Mouse (Mus musculus) limb, embryonic 12.5 days (tissue): ENCODE measurements around the gene Pgap3. TPM values are rescaled to one million over a fixed set of nuclear protein-coding genes. Genes with fewer than 3 reads are reported as not detected.
"Not testable (repeated sequence)": the region's sequence is repeated elsewhere in the genome, so short reads cannot be mapped to it uniquely, and the experiment has no call there.

ENCODE experiments used
- ATAC-seq: fragments of 200-750 bp; cut with Nextera tagmentation; 2 replicates; pipeline ENCODE4 v1.8.0; 2017; ENCODE audit warnings: low read depth, moderate TSS enrichment; ENCODE audit not compliant: insufficient number of reproducible peaks, insufficient read depth, low FRiP score, low TSS enrichment
- H3K27ac ChIP-seq: fragments of 300-500 bp; sonication (generic); 2 replicates; pipeline ENCODE4 v1.5.1; 2016; ENCODE audit warnings: mild to moderate bottlenecking, moderate library complexity
- H3K27me3 ChIP-seq: fragments of 300-500 bp; sonication (generic); 2 replicates; pipeline ENCODE4 v1.6.1; 2016; ENCODE audit warnings: mild to moderate bottlenecking, moderate library complexity
- H3K36me3 ChIP-seq: fragments of 300-500 bp; sonication (generic); 2 replicates; pipeline ENCODE4 v1.6.1; 2016; ENCODE audit warnings: mild to moderate bottlenecking, moderate library complexity
- H3K4me1 ChIP-seq: fragments of 300-500 bp; sonication (generic); replicated peaks from 2 replicates; pipeline ENCODE4 v1.6.1; 2016
- H3K4me2 ChIP-seq: fragments of 300-500 bp; sonication (generic); 2 replicates; pipeline ENCODE4 v1.6.1; 2016; ENCODE audit warnings: mild to moderate bottlenecking, moderate library complexity
- H3K4me3 ChIP-seq: fragments of 300-500 bp; sonication (generic); replicated peaks from 2 replicates; pipeline ENCODE4 v1.5.1; 2016; ENCODE audit warnings: mild to moderate bottlenecking
- H3K9ac ChIP-seq: fragments of 300-500 bp; sonication (generic); replicated peaks from 2 replicates; pipeline ENCODE4 v1.6.1; 2016; ENCODE audit warnings: mild to moderate bottlenecking, moderate library complexity
- H3K9me3 ChIP-seq: fragments of 300-500 bp; sonication (generic); 2 replicates; pipeline ENCODE4 v1.6.1; 2016; ENCODE audit warnings: mild to moderate bottlenecking, moderate library complexity
- WGBS: fragments of 180-500 bp; shearing (Covaris S2); methylation state at CpG from one replicate; pipeline ENCODE4 v1.1.7; 2016; 5-methylcytosine and 5-hydroxymethylcytosine counted together
- polyA plus RNA-seq: library from polyadenylated mRNA; unstranded; fragments of >200 nt; fragmentation: Nextera tagmentation; extraction: Ambion mirVana; gene quantifications from 2 replicates; pipeline ENCODE4 v1.2.1, GENCODE M21; 2016

Pgap3 gene
- polyA plus RNA-seq, 1 experiment from 2014 or later, result 7.9 TPM

DNA sequence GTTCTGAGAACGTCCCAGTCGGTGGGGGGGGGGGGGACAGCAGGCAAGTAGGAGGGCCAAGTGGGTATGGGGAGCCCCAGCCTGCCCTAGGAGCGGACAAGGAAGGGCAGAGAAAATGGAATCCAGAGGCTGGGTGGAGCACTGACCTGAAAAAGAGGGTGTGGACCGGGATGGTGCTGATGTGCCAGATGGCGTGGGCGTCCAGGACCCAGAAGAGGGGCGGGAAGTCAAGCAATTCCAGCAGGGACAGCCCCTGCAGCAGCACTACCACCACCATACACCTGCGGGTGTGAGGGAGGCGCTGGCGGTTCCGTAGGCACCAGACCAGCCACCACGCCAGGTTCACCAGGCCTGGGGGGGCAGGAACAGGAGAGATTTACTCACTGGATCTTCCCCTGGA lies 10.1 kb downstream of the Pgap3 start:
- H3K36me3 ChIP-seq, result no peaks in the 10 kb centered on the region
- 60% methylated on average over 12 of the region's 12 CpGs for WGBS

DNA sequence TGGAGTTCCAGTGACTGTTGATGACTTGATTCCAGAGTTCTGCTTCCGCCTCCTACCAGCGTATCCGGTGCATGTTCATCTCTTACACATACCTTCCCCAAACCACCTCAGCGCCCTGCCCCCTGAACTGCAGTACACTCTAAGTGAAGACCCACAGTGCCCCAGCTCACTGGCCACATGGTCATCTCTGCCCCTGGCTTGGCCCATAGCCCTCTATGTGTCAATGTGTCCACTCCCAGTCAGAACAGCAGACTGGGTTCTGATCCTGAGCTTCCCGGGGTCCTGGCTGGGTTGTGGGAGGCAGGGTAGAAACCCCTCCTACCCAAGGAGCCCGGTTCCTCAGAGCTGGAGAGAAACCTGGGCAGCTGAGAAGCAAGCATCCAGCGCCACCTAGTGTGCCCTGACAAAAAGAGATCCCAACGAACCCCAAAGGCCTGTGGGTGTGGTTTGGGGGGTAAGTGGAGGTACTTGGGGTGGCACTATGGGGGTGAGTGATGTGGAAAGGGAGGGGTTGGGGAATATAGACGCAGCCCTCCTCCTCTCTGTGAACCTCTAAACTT lies 11.0 kb downstream of the Pgap3 start:
- WGBS, result 26% methylated on average over 9 of the region's 9 CpGs

More for the DNA sequence above, 10.1 kb downstream of the Pgap3 start:
- Histone ChIP-seq H3K27ac (no peak overlapping the region), H3K9ac (no peak overlapping the region), H3K4me3 (no peak overlapping the region), H3K27me3 (peaks cover 88% of the 10 kb centered on the region), H3K4me1 (peaks cover 19% of the 10 kb centered on the region), H3K4me2 (no peak overlapping the region), H3K9me3 (no peaks in the 10 kb centered on the region)
- ATAC-seq, result no peak

DNA sequence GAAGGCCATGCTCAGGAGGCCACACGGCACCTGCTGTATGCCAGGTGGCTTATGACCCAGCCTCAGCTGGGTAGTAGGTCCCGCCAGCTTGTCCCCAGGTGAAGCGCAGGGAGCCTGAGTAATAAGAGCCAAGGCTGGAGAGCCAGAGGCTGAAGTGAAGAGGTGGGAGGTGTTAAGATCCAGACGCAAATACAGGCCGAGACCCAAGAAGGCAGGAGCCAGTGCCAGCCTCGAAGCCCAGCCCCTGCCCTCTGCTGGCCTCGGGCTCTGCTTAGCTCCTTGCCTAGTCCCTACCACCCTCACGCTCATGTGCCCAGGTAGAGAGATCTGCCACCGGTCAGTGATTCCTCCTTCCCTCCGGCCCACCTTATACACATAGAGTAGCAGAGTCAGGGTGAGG lies 12.0 kb downstream of the Pgap3 start:
- Histone ChIP-seq H3K9me3 (no peaks in the 10 kb centered on the region), H3K27me3 (peaks cover 99% of the 10 kb centered on the region), H3K36me3 (no peaks in the 10 kb centered on the region), H3K4me1 (peaks cover 11% of the 10 kb centered on the region), H3K4me2 (no peak overlapping the region), H3K9ac (no peak overlapping the region), H3K27ac (no peak overlapping the region), H3K4me3 (no peak overlapping the region)
- 71% methylated on average over 10 of the region's 10 CpGs for WGBS
- no peak for ATAC-seq

More for the DNA sequence above, 11.0 kb downstream of the Pgap3 start:
- H3K4me2 ChIP-seq, result no peak overlapping the region
- H3K9me3 ChIP-seq, result no peaks in the 10 kb centered on the region
- H3K4me3 ChIP-seq, result no peak overlapping the region
- no peaks in the 10 kb centered on the region for H3K36me3 ChIP-seq
- H3K9ac ChIP-seq, result no peak overlapping the region
- H3K27ac ChIP-seq, result no peak overlapping the region
- H3K27me3 ChIP-seq, result peaks cover 97% of the 10 kb centered on the region
- no peak for ATAC-seq
- peaks cover 18% of the 10 kb centered on the region for H3K4me1 ChIP-seq

DNA sequence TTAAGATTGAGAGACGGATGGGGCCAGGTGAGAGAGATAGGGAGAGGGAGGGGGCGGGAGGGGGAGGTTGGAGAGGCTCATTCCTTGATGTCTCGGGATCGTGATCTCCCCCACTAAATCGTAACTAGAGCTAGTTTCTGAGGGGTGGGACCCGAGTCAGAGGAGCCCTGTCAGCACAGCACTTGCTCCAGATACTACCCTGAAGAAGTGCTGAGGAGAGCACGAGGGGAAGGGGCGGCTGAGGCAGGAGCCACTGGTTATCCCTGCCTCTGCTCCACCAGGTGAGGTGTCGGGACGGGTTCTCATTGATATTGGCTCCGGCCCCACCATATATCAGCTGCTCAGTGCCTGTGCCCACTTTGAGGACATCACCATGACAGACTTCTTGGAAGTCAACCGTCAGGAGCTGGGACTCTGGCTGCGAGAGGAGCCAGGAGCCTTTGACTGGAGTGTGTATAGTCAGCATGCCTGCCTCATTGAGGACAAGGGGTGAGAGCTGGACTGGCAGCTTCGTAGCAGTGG lies 13.2 kb downstream of the Pgap3 start:
- H3K4me1 ChIP-seq, result peaks cover 8% of the 10 kb centered on the region
- WGBS, result 47% methylated on average over 14 of the region's 14 CpGs
- peaks cover 93% of the 10 kb centered on the region for H3K27me3 ChIP-seq
- no peak for ATAC-seq
- 0 out of 2 replicates have a peak overlapping the region, but pooled peaks have one; percentile 37 for H3K4me2 ChIP-seq
- H3K36me3 ChIP-seq, result no peaks in the 10 kb centered on the region
- no peak overlapping the region for H3K27ac ChIP-seq
- H3K9me3 ChIP-seq, result no peaks in the 10 kb centered on the region
- peak overlapping the region; percentile 19; the same call in 1 of the 2 replicates for H3K4me3 ChIP-seq
- peak overlapping the region; percentile 23; the same call in 1 of the 2 replicates for H3K9ac ChIP-seq

DNA sequence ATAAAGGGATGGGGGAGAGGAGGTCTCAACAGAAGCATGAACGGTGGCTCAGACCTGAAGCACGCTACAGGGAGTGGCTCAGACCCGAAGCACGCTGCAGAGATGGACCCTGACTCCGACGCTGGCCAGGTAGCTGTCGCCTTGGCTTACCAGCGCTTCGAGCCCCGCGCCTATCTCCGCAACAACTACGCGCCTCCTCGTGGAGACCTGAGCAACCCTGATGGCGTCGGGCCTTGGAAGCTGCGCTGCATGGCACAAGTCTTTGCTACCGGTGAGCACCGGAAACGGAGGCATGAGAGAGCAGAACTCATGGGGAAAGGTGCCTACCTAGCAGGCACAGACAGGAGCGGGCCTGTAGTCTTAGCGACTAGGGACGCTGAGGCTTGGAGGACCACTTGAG lies 13.7 kb downstream of the Pgap3 start:
- Histone ChIP-seq H3K4me1 (peaks cover 6% of the 10 kb centered on the region), H3K4me2 (peak overlapping the region; percentile 37), H3K36me3 (no peaks in the 10 kb centered on the region; the same call in 1 of the 2 replicates), H3K27ac (no peak overlapping the region), H3K4me3 (peak overlapping the region; percentile 19), H3K9me3 (no peaks in the 10 kb centered on the region), H3K9ac (peak overlapping the region; percentile 23; the same call in 1 of the 2 replicates), H3K27me3 (peaks cover 88% of the 10 kb centered on the region)
- WGBS, result 11% methylated on average over 24 of the region's 24 CpGs
- ATAC-seq, result no peak

DNA sequence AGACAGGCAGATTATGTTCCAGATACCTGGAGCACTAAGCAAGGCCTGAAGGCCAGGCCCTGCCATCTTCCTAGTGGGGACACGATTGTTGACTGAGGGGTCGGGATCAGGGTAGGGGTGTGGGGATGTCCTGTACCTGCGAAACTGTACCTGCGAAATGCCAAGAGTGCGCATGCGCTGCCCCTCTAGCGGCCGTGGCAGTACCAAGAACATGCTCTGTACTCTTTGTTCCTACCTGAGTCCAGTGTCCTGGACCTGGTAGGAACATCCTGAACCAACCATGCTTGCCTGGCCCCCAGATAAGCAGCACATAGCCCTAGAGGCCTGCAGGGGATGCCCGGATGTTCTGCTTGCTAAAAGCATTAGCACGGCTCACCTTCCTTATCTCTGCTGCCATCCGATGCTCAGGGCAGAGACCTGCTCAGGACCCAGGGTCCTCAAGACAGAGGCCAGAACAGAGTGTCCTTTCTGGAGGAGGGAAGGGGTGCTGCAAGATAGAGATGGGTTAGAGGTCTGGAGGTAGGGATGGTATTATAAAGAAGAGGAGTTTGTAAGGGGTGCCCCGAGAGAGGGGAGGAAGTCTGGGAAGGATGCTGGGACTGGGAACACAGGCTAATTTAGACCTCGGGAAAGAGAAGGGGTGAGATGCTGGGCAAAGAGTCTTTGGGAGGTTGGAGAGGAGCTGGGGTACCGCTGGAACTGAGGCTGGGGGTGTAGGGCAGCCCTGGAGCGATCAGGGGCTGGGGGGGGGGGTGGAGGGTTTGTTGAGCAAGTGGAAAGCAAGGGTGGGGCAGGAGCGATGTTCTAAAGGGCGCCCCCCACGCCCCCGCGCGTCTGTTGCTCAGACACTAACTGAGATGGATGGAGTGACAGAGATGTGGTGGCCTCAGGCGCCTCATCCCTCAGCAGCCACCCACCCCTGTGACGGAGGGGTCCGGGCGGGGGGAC lies 14.4 kb downstream of the Pgap3 start, which contains the start of gene Pnmt:
TSS of gene Pnmt (plus strand) at position 813 of the 948 bp plus-strand sequence.
- H3K9ac ChIP-seq, result peak within 1 kb of the TSS; percentile 23; the same call in 1 of the 2 replicates
- peaks cover 1% of the 10 kb centered on the region; the same call in 1 of the 2 replicates for H3K36me3 ChIP-seq
- H3K9me3 ChIP-seq, result no peaks in the 10 kb centered on the region
- peak within 1 kb of the TSS; percentile 19 for H3K4me3 ChIP-seq
- H3K4me2 ChIP-seq, result peak within 1 kb of the TSS; percentile 37
- WGBS, result 49% methylated on average over 25 of the region's 25 CpGs
- H3K4me1 ChIP-seq, result peaks cover 6% of the 10 kb centered on the region
- peaks cover 81% of the 10 kb centered on the region for H3K27me3 ChIP-seq
- no peak within 1 kb of the TSS for H3K27ac ChIP-seq
- no peak for ATAC-seq

DNA sequence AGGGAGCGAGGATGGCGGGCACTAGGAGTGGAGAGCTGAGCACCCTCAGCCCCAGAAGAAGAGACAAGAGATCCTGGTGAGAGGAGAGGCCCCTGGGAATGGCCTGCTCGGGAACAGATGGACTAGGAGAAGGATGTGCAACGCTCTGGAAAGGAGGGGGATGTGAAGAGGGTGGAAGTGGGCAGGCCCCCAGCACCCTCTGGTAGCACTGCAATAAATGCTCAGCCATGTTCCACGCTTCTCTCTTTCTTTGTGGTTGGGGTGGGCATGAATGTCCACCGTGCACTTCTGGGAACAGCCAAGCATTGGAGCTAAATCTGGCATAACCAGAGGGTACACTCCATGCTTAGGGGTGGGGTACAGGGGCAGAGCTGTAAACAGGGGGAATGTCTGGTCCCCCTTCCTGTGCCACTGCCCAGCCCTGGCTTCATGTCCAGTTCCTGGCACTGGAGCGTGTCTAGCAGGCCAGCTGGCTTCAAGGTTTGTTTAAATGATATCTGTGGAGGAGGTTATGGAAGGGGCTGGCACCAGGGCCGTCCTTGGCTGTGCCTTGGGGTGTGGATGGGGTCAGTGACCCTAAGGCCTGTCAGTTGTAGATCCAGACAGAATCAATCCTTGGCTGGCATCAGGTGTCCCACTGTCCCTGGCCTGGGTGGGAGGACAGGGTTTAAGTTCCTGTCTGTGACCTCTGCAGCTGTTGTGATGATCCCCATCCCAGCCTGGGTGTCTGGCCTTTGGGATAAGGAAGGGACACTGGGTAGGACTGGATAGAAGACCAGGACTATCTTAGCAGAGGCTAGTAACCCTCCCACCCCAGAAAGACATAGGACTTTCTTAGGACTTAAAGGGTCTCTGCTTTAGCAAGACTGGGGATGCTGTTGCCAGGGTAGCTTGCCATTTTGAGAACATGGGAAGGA lies 15.3 kb downstream of the Pgap3 start:
- no peak overlapping the region for H3K9ac ChIP-seq
- peaks cover 6% of the 10 kb centered on the region for H3K4me1 ChIP-seq
- H3K9me3 ChIP-seq, result no peaks in the 10 kb centered on the region
- H3K36me3 ChIP-seq, result peaks cover 11% of the 10 kb centered on the region
- H3K27me3 ChIP-seq, result peaks cover 72% of the 10 kb centered on the region
- H3K27ac ChIP-seq, result no peak overlapping the region
- no peak overlapping the region for H3K4me3 ChIP-seq
- H3K4me2 ChIP-seq, result no peak overlapping the region
- WGBS, result 69% methylated on average over 8 of the region's 8 CpGs
- ATAC-seq, result no peak

DNA sequence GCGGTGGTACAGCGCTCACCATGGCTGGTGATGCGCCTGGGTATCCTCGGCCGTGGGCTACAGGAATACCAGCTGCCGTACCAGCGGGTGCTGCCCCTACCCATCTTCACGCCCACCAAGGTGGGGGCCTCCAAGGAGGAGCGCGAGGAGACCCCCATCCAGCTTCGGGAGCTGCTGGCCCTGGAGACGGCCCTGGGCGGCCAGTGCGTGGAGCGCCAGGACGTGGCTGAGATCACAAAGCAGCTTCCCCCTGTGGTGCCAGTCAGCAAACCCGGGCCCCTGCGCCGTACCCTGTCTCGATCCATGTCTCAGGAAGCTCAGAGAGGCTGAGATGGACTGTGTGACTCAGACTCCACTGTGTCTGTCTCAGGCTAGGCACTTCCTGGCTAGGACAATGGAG lies 16.1 kb downstream of the Pgap3 start:
- H3K27ac ChIP-seq, result no peak overlapping the region
- 74% methylated on average over 20 of the region's 20 CpGs for WGBS
- peaks cover 6% of the 10 kb centered on the region for H3K4me1 ChIP-seq
- H3K4me3 ChIP-seq, result no peak overlapping the region
- peaks cover 64% of the 10 kb centered on the region for H3K27me3 ChIP-seq
- H3K9me3 ChIP-seq, result no peaks in the 10 kb centered on the region
- H3K4me2 ChIP-seq, result no peak overlapping the region
- no peak overlapping the region for H3K9ac ChIP-seq
- H3K36me3 ChIP-seq, result peaks cover 18% of the 10 kb centered on the region
- ATAC-seq, result no peak

DNA sequence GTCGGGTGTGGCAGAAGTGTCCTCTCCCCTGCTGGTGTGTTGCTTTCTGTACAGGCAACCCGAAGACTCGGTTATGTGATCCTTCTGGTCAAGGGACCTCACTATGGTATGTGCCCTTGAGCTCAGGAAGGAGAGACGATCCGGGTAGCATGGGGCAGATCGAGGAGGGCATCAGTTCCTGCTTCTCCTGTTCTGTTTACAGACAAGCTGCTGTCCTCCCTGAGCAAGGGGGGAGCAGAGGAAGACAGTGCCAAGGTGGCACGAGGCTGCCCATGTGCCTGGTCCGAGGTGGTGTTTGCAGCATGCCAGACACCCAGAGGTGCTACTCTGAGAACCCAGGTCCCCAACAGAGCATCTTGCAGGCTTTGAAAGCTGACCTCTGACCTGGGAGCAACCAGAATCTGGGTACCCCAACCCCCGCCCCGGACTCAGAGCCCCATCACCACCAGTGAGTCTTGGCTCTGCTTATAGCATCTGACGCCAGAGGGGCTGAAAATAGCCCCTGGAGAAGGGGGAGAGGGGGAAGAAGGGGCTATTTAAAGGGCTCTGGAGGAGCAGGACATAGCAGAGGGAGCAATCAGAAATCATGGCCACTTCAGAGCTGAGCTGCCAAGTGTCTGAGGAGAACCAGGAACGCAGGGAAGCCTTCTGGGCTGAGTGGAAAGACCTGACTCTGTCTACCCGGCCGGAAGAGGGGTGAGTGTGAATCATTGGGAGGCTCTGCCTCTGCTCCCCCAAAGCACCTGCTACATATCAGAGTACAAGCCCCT lies 16.8 kb downstream of the Pgap3 start, which contains the start of gene Tcap:
TSS of gene Tcap (plus strand) at position 551 of the 770 bp plus-strand sequence.
- no peak within 1 kb of the TSS for H3K4me2 ChIP-seq
- H3K4me3 ChIP-seq, result no peak within 1 kb of the TSS
- peaks cover 56% of the 10 kb centered on the region for H3K27me3 ChIP-seq
- H3K27ac ChIP-seq, result no peak within 1 kb of the TSS
- H3K4me1 ChIP-seq, result peaks cover 6% of the 10 kb centered on the region
- H3K9me3 ChIP-seq, result no peaks in the 10 kb centered on the region
- peaks cover 26% of the 10 kb centered on the region for H3K36me3 ChIP-seq
- 56% methylated on average over 14 of the region's 14 CpGs for WGBS
- no peak within 1 kb of the TSS; the same call in 1 of the 2 replicates for H3K9ac ChIP-seq
- no peak for ATAC-seq

DNA sequence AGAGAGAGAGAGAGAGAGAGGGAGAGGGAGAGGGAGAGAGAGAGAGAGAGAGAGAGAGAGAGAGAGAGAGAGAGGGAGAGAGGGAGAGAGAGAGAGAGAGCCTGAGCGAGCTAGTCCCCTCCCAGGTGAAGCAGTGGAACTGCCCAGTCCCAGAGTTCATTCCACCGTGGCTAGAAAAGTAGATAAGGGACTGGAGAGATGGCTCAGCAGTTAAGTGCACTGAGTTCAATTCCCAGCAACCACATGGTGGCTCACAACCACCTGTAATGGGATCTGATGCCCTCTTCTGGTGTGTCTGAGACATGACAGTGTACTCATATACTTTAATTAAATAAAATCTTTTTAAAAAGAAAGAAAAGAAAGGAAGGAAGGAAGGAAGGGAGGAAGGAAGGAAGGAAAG lies 17.9 kb downstream of the Pgap3 start:
- not testable (repeated sequence) for H3K27ac ChIP-seq, H3K4me3 ChIP-seq, H3K9ac ChIP-seq, H3K4me1 ChIP-seq, H3K9me3 ChIP-seq, H3K4me2 ChIP-seq, ATAC-seq
- peaks cover 36% of the 10 kb centered on the region for H3K36me3 ChIP-seq
- 34% methylated on average over 2 of the region's 2 CpGs for WGBS
- H3K27me3 ChIP-seq, result peaks cover 46% of the 10 kb centered on the region
